Mouse (Mus musculus): ENCODE measurements at regions not wholly inside any gene's neighbourhood (a gene's known extent, or its start where the extent isn't known, plus 50 kb on each side); places are given as distances from the start of the nearest gene placed in this dataset.

GRCm38 (mm10) chr16:79870578-79871270 lies 779.8 kb upstream of the Tmprss15 start:
- no peaks in the 10 kb centered on the region for H3K9me3 ChIP-seq (ENCODE audit: low read length)

GRCm38 (mm10) chr16:79859540-79859939 lies 768.6 kb upstream of the Tmprss15 start:
- no peaks in the 10 kb centered on the region for H3K9me3 ChIP-seq (ENCODE audit: low read length)
- H3K27ac ChIP-seq (ENCODE audit: low read depth, low read length): no peak overlapping the region
- no peak overlapping the region for H3K4me3 ChIP-seq (ENCODE audit: low read depth, low read length)
- no peaks in the 10 kb centered on the region for H3K36me3 ChIP-seq (ENCODE audit: insufficient read depth)
- H3K27me3 ChIP-seq (ENCODE audit: insufficient read depth, low read length): no peaks in the 10 kb centered on the region
- H3K9ac ChIP-seq: no peak overlapping the region
- ATAC-seq (no peak), DNase-seq (no peak)
- WGBS: 69% methylated on average over 1 of the region's 1 CpGs
- no peaks in the 10 kb centered on the region for H3K4me1 ChIP-seq (ENCODE audit: insufficient read depth)
- no peak for TF ChIP-seq CTCF (IDR thresholded peaks at IDR 0.05; ENCODE audit: low read depth)
- no peak overlapping the region for H3K4me2 ChIP-seq (ENCODE audit: low read depth)

More at GRCm38 (mm10) chr16:79870578-79871270, 779.8 kb upstream of the Tmprss15 start:
- no peaks in the 10 kb centered on the region for H3K27me3 ChIP-seq (ENCODE audit: insufficient read depth, low read length)
- peak; percentile 47 for ATAC-seq
- TF ChIP-seq CTCF (IDR thresholded peaks at IDR 0.05; ENCODE audit: low read depth): no peak
- no peak overlapping the region for H3K9ac ChIP-seq
- no peaks in the 10 kb centered on the region for H3K36me3 ChIP-seq (ENCODE audit: insufficient read depth)
- no peak overlapping the region for H3K27ac ChIP-seq (ENCODE audit: low read depth, low read length)
- H3K4me1 ChIP-seq (ENCODE audit: insufficient read depth): no peaks in the 10 kb centered on the region
- H3K4me3 ChIP-seq (ENCODE audit: low read depth, low read length): no peak overlapping the region
- peak; percentile 9 for DNase-seq
- WGBS: 18% methylated on average over 8 of the region's 8 CpGs
- H3K4me2 ChIP-seq (ENCODE audit: low read depth): no peak overlapping the region

GRCm38 (mm10) chr16:79849152-79849551 lies 758.3 kb upstream of the Tmprss15 start:
- Histone ChIP-seq H3K9me3 (ENCODE audit: low read length) (no peaks in the 10 kb centered on the region), H3K27ac (ENCODE audit: low read depth, low read length) (no peak overlapping the region), H3K4me3 (ENCODE audit: low read depth, low read length) (no peak overlapping the region), H3K4me1 (ENCODE audit: insufficient read depth) (no peaks in the 10 kb centered on the region), H3K9ac (no peak overlapping the region), H3K27me3 (ENCODE audit: insufficient read depth, low read length) (no peaks in the 10 kb centered on the region), H3K4me2 (ENCODE audit: low read depth) (no peak overlapping the region), H3K36me3 (ENCODE audit: insufficient read depth) (no peaks in the 10 kb centered on the region)
- DNase-seq: no peak
- WGBS: 69% methylated on average over 7 of the region's 7 CpGs
- TF ChIP-seq CTCF (IDR thresholded peaks at IDR 0.05; ENCODE audit: low read depth): no peak
- ATAC-seq: no peak

GRCm38 (mm10) chr16:79816913-79817312 lies 726.0 kb upstream of the Tmprss15 start:
- no peak for TF ChIP-seq CTCF (IDR thresholded peaks at IDR 0.05; ENCODE audit: low read depth)
- Histone ChIP-seq H3K27me3 (ENCODE audit: insufficient read depth, low read length) (no peaks in the 10 kb centered on the region), H3K36me3 (ENCODE audit: insufficient read depth) (no peaks in the 10 kb centered on the region), H3K9me3 (ENCODE audit: low read length) (no peaks in the 10 kb centered on the region), H3K4me3 (ENCODE audit: low read depth, low read length) (no peak overlapping the region), H3K9ac (no peak overlapping the region), H3K4me1 (ENCODE audit: insufficient read depth) (no peaks in the 10 kb centered on the region), H3K27ac (ENCODE audit: low read depth, low read length) (no peak overlapping the region), H3K4me2 (ENCODE audit: low read depth) (no peak overlapping the region)
- no peak for ATAC-seq
- no peak for DNase-seq
- WGBS: 58% methylated on average over 1 of the region's 1 CpGs

- no peaks in the 10 kb centered on the region for H3K36me3 ChIP-seq (ENCODE audit: insufficient read depth)
- 68% methylated on average over 3 of the region's 3 CpGs for WGBS
- ATAC-seq (no peak), DNase-seq (no peak)
- TF ChIP-seq CTCF (IDR thresholded peaks at IDR 0.05; ENCODE audit: low read depth): no peak
- no peak overlapping the region for H3K4me2 ChIP-seq (ENCODE audit: low read depth)
- no peaks in the 10 kb centered on the region for H3K4me1 ChIP-seq (ENCODE audit: insufficient read depth)
- H3K4me3 ChIP-seq (ENCODE audit: low read depth, low read length): no peak overlapping the region
- no peak overlapping the region for H3K27ac ChIP-seq (ENCODE audit: low read depth, low read length)
- no peak overlapping the region for H3K9ac ChIP-seq
- H3K27me3 ChIP-seq (ENCODE audit: insufficient read depth, low read length): no peaks in the 10 kb centered on the region
- H3K9me3 ChIP-seq (ENCODE audit: low read length): no peaks in the 10 kb centered on the region
Measured at GRCm38 (mm10) chr16:79778729-79779128, 687.8 kb upstream of the Tmprss15 start.

All from forebrain, postnatal 0 days (tissue).